Mouse (Mus musculus): ENCODE measurements around the gene Son. TPM values are rescaled to one million over a fixed set of nuclear protein-coding genes. Genes with fewer than 3 reads are reported as not detected.
A peak's percentile ranks its signal among the peaks of the same experiment; 100 is the strongest.

Gene Son
- polyA plus RNA-seq, 1 experiment from 2014 or later: 110 TPM

DNA sequence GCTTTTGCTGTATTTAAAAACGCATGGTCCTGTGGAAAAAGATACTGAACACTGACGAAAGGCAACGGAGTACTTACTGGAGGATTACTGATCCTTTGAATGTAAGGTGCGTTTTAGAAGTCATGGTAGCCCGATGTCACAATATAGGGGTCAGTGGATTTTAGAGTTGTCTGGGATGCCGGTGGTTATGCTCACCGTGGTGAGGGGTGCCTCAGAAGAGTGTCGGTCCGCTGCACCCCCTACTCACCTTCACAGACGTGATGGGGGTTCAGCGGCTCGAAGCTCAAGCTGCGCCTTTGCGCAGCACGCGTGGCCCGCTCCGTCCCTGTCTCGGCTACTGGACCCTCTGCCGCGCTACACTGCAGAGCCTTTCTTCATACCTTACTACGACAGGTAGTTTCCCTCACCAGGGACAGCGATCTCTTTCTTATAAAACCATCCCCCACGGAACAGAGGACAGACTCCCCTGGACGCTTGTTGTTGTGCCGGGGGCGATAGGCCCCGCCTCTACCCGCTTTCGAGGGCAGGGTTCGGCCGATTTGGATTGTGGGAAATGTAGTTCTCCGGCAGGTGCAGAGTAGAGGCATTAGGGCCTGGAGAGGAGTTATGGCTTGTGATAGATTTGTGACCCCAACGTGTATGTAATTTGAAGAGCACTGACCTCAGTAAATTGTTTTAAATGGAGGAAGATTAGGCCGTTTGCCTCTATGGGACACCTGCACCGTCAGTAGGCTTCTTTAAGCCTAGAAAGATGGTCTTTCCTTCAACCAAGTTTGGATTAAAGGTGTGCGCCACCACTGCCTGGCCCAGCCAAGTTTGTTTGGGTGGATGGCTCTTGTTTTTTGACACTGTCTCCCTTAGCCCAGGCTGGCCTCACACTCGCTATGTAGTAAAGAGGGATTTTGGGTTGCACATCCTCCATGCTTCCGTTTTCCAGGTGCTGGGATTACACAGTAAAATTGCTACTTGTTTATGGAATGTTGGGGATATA, 28.5 kb upstream of the Son start, which contains the start of gene Dnajc28:
Dnajc28 (minus strand) TSS at position 516 of the 991 bp plus-strand sequence.
- Histone ChIP-seq H3K27ac (no peak within 1 kb of the TSS), H3K9me3 (no peaks in the 10 kb centered on the region), H3K4me3 (peak within 1 kb of the TSS; percentile 55), H3K27me3 (0 out of 2 replicates have a peak, but pooled peaks cover 3% of the 10 kb centered on the region), H3K36me3 (peaks cover 36% of the 10 kb centered on the region), H3K4me2 (peak within 1 kb of the TSS; percentile 71), H3K4me1 (no peaks in the 10 kb centered on the region), H3K9ac (peak within 1 kb of the TSS; percentile 48)
- 10% methylated on average over 39 of the region's 39 CpGs for WGBS
- ATAC-seq (ENCODE audit: borderline replicate concordance, extremely low read depth, low FRiP score, low TSS enrichment): peak; percentile 90

DNA sequence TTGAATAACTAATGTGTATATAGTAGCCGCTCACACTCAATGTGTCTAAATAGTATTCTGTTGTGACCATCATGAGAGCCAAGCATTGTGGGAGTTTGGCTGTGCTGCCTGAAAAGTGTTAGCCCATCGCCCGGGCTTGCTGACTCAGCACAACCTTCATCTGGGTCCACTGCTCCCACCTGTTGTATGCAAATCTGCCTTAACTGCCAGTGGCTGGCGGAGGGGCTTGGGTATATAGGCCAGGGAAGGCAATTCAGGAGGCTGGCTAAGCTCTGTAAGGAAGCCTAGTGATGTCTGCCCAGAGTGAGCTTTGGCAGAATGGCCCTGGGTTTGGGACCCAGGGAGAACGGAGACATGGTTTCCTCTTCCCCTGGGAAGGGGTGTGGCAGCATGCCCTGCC, 27.1 kb upstream of the Son start:
- no peaks in the 10 kb centered on the region for H3K9me3 ChIP-seq
- no peak overlapping the region for H3K27ac ChIP-seq
- H3K4me1 ChIP-seq: no peaks in the 10 kb centered on the region
- H3K4me3 ChIP-seq: no peak overlapping the region
- ATAC-seq (ENCODE audit: borderline replicate concordance, extremely low read depth, low FRiP score, low TSS enrichment): no peak
- no peak overlapping the region for H3K9ac ChIP-seq
- H3K4me2 ChIP-seq: no peak overlapping the region
- WGBS: 86% methylated on average over 5 of the region's 5 CpGs
- peaks cover 48% of the 10 kb centered on the region for H3K36me3 ChIP-seq
- H3K27me3 ChIP-seq: 0 out of 2 replicates have a peak, but pooled peaks cover 3% of the 10 kb centered on the region

DNA sequence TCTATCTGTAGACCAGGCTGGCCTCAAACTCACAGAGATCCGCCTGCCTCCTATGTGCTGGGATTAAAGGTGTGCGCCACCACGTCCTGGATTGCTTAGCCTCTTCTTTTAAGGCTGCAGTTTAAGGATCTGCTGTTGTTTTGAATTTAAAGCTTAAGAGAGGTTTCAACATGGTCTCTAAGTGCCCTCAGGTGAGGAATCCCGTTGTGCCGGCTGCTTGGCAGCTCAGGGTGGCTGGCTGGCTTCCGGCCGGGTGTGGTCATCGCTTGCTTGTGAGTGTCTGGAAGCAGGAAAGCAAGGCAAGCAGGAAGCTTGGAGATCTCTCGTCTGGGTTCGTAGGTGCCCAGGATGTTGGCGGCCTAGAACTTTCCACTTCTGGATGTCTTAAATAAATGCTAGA, 26.3 kb upstream of the Son start:
- 87% methylated on average over 11 of the region's 11 CpGs for WGBS
- no peak overlapping the region for H3K4me2 ChIP-seq
- H3K27ac ChIP-seq: no peak overlapping the region
- ATAC-seq (ENCODE audit: borderline replicate concordance, extremely low read depth, low FRiP score, low TSS enrichment): no peak
- no peak overlapping the region for H3K9ac ChIP-seq
- 0 out of 2 replicates have a peak, but pooled peaks cover 3% of the 10 kb centered on the region for H3K27me3 ChIP-seq
- peaks cover 54% of the 10 kb centered on the region for H3K36me3 ChIP-seq
- H3K4me1 ChIP-seq: no peaks in the 10 kb centered on the region
- H3K9me3 ChIP-seq: no peaks in the 10 kb centered on the region
- H3K4me3 ChIP-seq: no peak overlapping the region

GRCm38 (mm10) chr16:91623074-91623473, 24.2 kb upstream of the Son start:
- H3K9me3 ChIP-seq: no peaks in the 10 kb centered on the region
- H3K4me1 ChIP-seq: no peaks in the 10 kb centered on the region
- ATAC-seq (ENCODE audit: borderline replicate concordance, extremely low read depth, low FRiP score, low TSS enrichment): no peak
- no peak overlapping the region for H3K4me3 ChIP-seq
- peaks cover 70% of the 10 kb centered on the region for H3K36me3 ChIP-seq
- H3K4me2 ChIP-seq: no peak overlapping the region
- no peak overlapping the region for H3K27ac ChIP-seq
- H3K27me3 ChIP-seq: 0 out of 2 replicates have a peak, but pooled peaks cover 2% of the 10 kb centered on the region
- H3K9ac ChIP-seq: no peak overlapping the region
- 95% methylated on average over 9 of the region's 9 CpGs for WGBS

DNA sequence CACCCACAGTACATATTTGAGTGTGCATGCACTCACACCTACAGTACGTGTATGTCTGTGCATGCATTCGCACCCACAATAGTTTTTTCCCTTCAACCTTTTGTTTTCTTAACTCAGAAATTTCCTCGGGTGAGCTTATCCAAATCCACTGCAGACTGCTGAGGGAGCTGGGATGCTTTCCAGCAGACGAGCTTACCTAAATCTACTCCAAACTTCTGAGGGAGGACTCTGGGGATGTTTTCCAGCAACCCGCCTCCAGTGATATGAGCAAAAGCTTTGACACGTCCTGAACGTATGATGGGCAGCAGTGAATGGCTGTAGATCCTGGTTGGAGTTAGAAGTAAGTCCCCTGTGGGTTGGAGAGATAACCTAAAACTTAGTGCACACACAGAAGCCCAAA, 19.5 kb upstream of the Son start:
- Histone ChIP-seq H3K27ac (no peak overlapping the region), H3K4me1 (0 out of 2 replicates have a peak, but pooled peaks cover under 1% of the 10 kb centered on the region), H3K9me3 (no peaks in the 10 kb centered on the region), H3K36me3 (peaks cover 76% of the 10 kb centered on the region), H3K27me3 (no peaks in the 10 kb centered on the region), H3K9ac (no peak overlapping the region), H3K4me3 (no peak overlapping the region), H3K4me2 (no peak overlapping the region)
- no peak for ATAC-seq (ENCODE audit: borderline replicate concordance, extremely low read depth, low FRiP score, low TSS enrichment)
- 85% methylated on average over 7 of the region's 7 CpGs for WGBS

DNA sequence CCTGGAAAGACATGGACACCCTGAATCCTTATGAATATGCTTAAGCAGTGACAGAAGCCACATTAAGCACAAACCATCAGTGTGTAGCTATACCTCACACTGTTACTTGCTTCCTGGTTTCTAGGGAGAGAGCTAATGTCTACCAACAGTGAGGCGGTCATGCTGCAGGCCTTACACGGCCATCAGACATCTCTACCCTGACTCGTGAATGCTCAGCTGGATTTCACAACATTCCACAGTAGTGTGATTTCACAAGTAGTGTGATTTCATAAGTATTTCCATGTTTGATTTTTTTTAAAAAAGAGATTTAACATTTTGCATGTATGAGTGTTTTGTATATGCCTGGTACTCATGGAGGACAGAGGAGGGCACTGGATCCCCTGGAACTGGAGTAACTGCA, 18.6 kb upstream of the Son start:
- Histone ChIP-seq H3K9me3 (no peaks in the 10 kb centered on the region), H3K4me1 (0 out of 2 replicates have a peak, but pooled peaks cover 3% of the 10 kb centered on the region), H3K36me3 (peaks cover 70% of the 10 kb centered on the region), H3K4me2 (no peak overlapping the region), H3K27me3 (no peaks in the 10 kb centered on the region), H3K9ac (no peak overlapping the region), H3K4me3 (no peak overlapping the region), H3K27ac (no peak overlapping the region)
- WGBS: 83% methylated on average over 3 of the region's 3 CpGs
- no peak for ATAC-seq (ENCODE audit: borderline replicate concordance, extremely low read depth, low FRiP score, low TSS enrichment)

GRCm38 (mm10) chr16:91629749-91630148, 17.6 kb upstream of the Son start:
- Histone ChIP-seq H3K36me3 (peaks cover 66% of the 10 kb centered on the region), H3K4me1 (0 out of 2 replicates have a peak, but pooled peaks cover 3% of the 10 kb centered on the region), H3K4me2 (no peak overlapping the region), H3K4me3 (no peak overlapping the region), H3K9ac (no peak overlapping the region), H3K27ac (no peak overlapping the region), H3K9me3 (no peaks in the 10 kb centered on the region), H3K27me3 (no peaks in the 10 kb centered on the region)
- WGBS: 91% methylated on average over 4 of the region's 4 CpGs
- no peak for ATAC-seq (ENCODE audit: borderline replicate concordance, extremely low read depth, low FRiP score, low TSS enrichment)

- Histone ChIP-seq H3K4me3 (no peak overlapping the region), H3K27me3 (no peaks in the 10 kb centered on the region), H3K9ac (no peak overlapping the region), H3K9me3 (no peaks in the 10 kb centered on the region), H3K4me2 (no peak overlapping the region), H3K36me3 (peaks cover 66% of the 10 kb centered on the region), H3K4me1 (0 out of 2 replicates have a peak, but pooled peaks cover 3% of the 10 kb centered on the region), H3K27ac (no peak overlapping the region)
- no peak for ATAC-seq (ENCODE audit: borderline replicate concordance, extremely low read depth, low FRiP score, low TSS enrichment)
- 81% methylated on average over 1 of the region's 1 CpGs for WGBS
Measured at GRCm38 (mm10) chr16:91630584-91630983, 16.7 kb upstream of the Son start.

GRCm38 (mm10) chr16:91632439-91632838, 14.9 kb upstream of the Son start:
- Histone ChIP-seq H3K4me1 (0 out of 2 replicates have a peak, but pooled peaks cover 3% of the 10 kb centered on the region), H3K27me3 (no peaks in the 10 kb centered on the region), H3K27ac (no peak overlapping the region), H3K4me3 (no peak overlapping the region), H3K4me2 (no peak overlapping the region), H3K9ac (no peak overlapping the region), H3K36me3 (peaks cover 72% of the 10 kb centered on the region), H3K9me3 (no peaks in the 10 kb centered on the region)
- peak; percentile 52; the same call in 1 of the 2 replicates for ATAC-seq (ENCODE audit: borderline replicate concordance, extremely low read depth, low FRiP score, low TSS enrichment)
- WGBS: 59% methylated on average over 5 of the region's 5 CpGs

- 0 out of 2 replicates have a peak, but pooled peaks cover 3% of the 10 kb centered on the region for H3K4me1 ChIP-seq
- 82% methylated on average over 7 of the region's 7 CpGs for WGBS
- H3K9me3 ChIP-seq: no peaks in the 10 kb centered on the region
- no peak overlapping the region for H3K4me2 ChIP-seq
- no peaks in the 10 kb centered on the region for H3K27me3 ChIP-seq
- H3K27ac ChIP-seq: no peak overlapping the region
- no peak overlapping the region for H3K9ac ChIP-seq
- H3K4me3 ChIP-seq: no peak overlapping the region
- H3K36me3 ChIP-seq: peaks cover 72% of the 10 kb centered on the region
- no peak for ATAC-seq (ENCODE audit: borderline replicate concordance, extremely low read depth, low FRiP score, low TSS enrichment)
Measured at GRCm38 (mm10) chr16:91632940-91633339, 14.4 kb upstream of the Son start.

- WGBS: 77% methylated on average over 12 of the region's 12 CpGs
- Histone ChIP-seq H3K4me3 (no peak overlapping the region), H3K4me2 (no peak overlapping the region), H3K36me3 (peaks cover 71% of the 10 kb centered on the region), H3K27ac (no peak overlapping the region), H3K27me3 (no peaks in the 10 kb centered on the region), H3K9ac (no peak overlapping the region), H3K4me1 (0 out of 2 replicates have a peak, but pooled peaks cover 3% of the 10 kb centered on the region), H3K9me3 (no peaks in the 10 kb centered on the region)
- no peak for ATAC-seq (ENCODE audit: borderline replicate concordance, extremely low read depth, low FRiP score, low TSS enrichment)
Measured at GRCm38 (mm10) chr16:91633641-91634040, 13.7 kb upstream of the Son start.

GRCm38 (mm10) chr16:91639161-91639560, 8.1 kb upstream of the Son start:
- Histone ChIP-seq H3K4me3 (no peak overlapping the region), H3K4me1 (no peaks in the 10 kb centered on the region), H3K36me3 (peaks cover 74% of the 10 kb centered on the region), H3K9me3 (no peaks in the 10 kb centered on the region), H3K9ac (no peak overlapping the region), H3K27ac (no peak overlapping the region), H3K27me3 (no peaks in the 10 kb centered on the region), H3K4me2 (no peak overlapping the region)
- no peak for ATAC-seq (ENCODE audit: borderline replicate concordance, extremely low read depth, low FRiP score, low TSS enrichment)
- 93% methylated on average over 5 of the region's 5 CpGs for WGBS
